Mouse (Mus musculus) ES-Bruce4 (cell line): ENCODE measurements around the gene Sephs2.

Experiments
- CTCF ChIP-seq: IDR thresholded peaks from one replicate; pipeline ENCODE4 v1.8.1; 2011; ENCODE audit warnings: low read depth, low read length
- EP300 ChIP-seq: IDR thresholded peaks from 2 replicates; pipeline ENCODE4 v1.6.1; 2011; ENCODE audit warnings: low read depth, low read length; ENCODE audit not compliant: insufficient read depth
- POLR2A ChIP-seq: IDR thresholded peaks from one replicate; pipeline ENCODE4 v1.8.1; 2011; ENCODE audit warnings: low read length; ENCODE audit not compliant: insufficient read depth

- TF ChIP-seq POLR2A (no peak), CTCF (peak; percentile 28), EP300 (no peak)
Observed at GRCm38 (mm10) chr7:127252414-127252813, 21.4 kb downstream of the Sephs2 start.
